ENCODE assay signal across 25 mouse cellular contexts in the genomic region with DNA sequence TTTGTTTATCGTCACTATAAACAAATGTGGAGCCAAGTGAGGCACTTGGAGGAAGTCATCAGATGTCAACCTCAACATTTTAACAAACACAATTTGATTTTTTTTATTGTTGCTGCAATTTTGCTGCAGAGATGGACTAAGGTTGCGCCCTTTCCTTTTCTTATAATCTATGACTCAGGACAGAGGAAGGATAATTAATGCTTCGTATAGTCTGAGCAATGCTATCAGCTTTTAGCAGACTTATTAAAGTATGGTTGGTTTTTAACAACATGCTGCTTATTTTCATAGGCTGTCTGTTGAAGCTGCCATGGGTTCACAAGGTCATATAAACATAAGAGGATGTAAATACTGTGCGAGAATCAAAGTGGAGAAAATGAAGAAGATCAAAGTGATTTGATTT.
A peak's percentile ranks its signal among the peaks of the same experiment; 100 is the strongest.
DNase-seq lines count a peak whose midpoint lies in the region; ATAC-seq and TF ChIP-seq lines count a peak whose summit lies in the region.
"Had no signal": no experiment of that assay in that cellular context is flagged by ENCODE, and none has a peak within 500 bp of the region (broad histone marks: within the 10 kb centered on the region; RNA-seq: fewer than 3 reads in every experiment).

No protein-coding gene starts in this region.

- no peaks in the 10 kb centered on the region for H3K9me3 ChIP-seq in kidney, embryonic 14.5 days (ENCODE audit: control insufficient read depth, low read length)
- no peaks in the 10 kb centered on the region for H3K9me3 ChIP-seq in kidney, postnatal 0 days (replicated peaks; ENCODE audit: low read length)
- no peaks in the 10 kb centered on the region for H3K9me3 ChIP-seq in lung, embryonic 15.5 days
- H3K9me3 ChIP-seq: forebrain, embryonic 10.5 days; forebrain, embryonic 13.5 days; heart, embryonic 10.5 days; heart, embryonic 13.5 days; hindbrain, embryonic 12.5 days had no signal

- no peak overlapping the region for H3K4me2 ChIP-seq in kidney, embryonic 14.5 days (replicated peaks; ENCODE audit: low read depth, low read length)
- no peak overlapping the region for H3K4me2 ChIP-seq in kidney, postnatal 0 days (ENCODE audit: low read length)
- H3K4me2 ChIP-seq in lung, embryonic 15.5 days, result no peak overlapping the region
- H3K4me2 ChIP-seq: forebrain, embryonic 13.5 days; heart, embryonic 13.5 days; hindbrain, embryonic 12.5 days had no signal

- H3K4me1 ChIP-seq in kidney, embryonic 14.5 days (ENCODE audit: control insufficient read depth, insufficient read depth, low read length), result no peaks in the 10 kb centered on the region
- no peaks in the 10 kb centered on the region for H3K4me1 ChIP-seq in kidney, postnatal 0 days (replicated peaks; ENCODE audit: insufficient read depth, low read length)
- peaks cover 4% of the 10 kb centered on the region for H3K4me1 ChIP-seq in lung, embryonic 15.5 days
- H3K4me1 ChIP-seq in lung, adult 2 months (ENCODE audit: control insufficient read depth, insufficient read depth, low read length), result no peaks in the 10 kb centered on the region
- H3K4me1 ChIP-seq: forebrain, embryonic 10.5 days; forebrain, embryonic 13.5 days; heart, embryonic 10.5 days; heart, embryonic 13.5 days; hindbrain, embryonic 12.5 days had no signal

- WGBS in kidney, embryonic 14.5 days, result 65% methylated on average over 4 of the region's 4 CpGs
- WGBS in kidney, postnatal 0 days, result 69% methylated on average over 4 of the region's 4 CpGs
- WGBS in lung, embryonic 15.5 days, result 34% methylated on average over 4 of the region's 4 CpGs
- 45% methylated on average over 4 of the region's 4 CpGs for WGBS in lung, adult 2 months

- no peak overlapping the region for H3K9ac ChIP-seq in kidney, embryonic 14.5 days (ENCODE audit: low read depth, low read length)
- no peak overlapping the region for H3K9ac ChIP-seq in kidney, postnatal 0 days (ENCODE audit: low read depth, low read length)
- no peak overlapping the region for H3K9ac ChIP-seq in lung, embryonic 15.5 days
- H3K9ac ChIP-seq: forebrain, embryonic 13.5 days; heart, embryonic 13.5 days; hindbrain, embryonic 12.5 days had no signal

- no peak for TF ChIP-seq CTCF in kidney, postnatal 0 days (IDR thresholded peaks at IDR 0.05; ENCODE audit: low read depth)
- TF ChIP-seq CTCF in lung, adult 2 months (IDR thresholded peaks at IDR 0.05; ENCODE audit: insufficient read depth, low read length), result no peak

- no peaks in the 10 kb centered on the region for H3K36me3 ChIP-seq in kidney, embryonic 14.5 days (ENCODE audit: control insufficient read depth, insufficient read depth, low read length)
- no peaks in the 10 kb centered on the region for H3K36me3 ChIP-seq in kidney, postnatal 0 days (ENCODE audit: insufficient read depth, low read length)
- no peaks in the 10 kb centered on the region for H3K36me3 ChIP-seq in lung, embryonic 15.5 days
- H3K36me3 ChIP-seq: forebrain, embryonic 10.5 days; heart, embryonic 10.5 days; heart, embryonic 13.5 days; hindbrain, embryonic 12.5 days had no signal

- TF ChIP-seq POLR2A in lung, adult 2 months (IDR thresholded peaks at IDR 0.05; ENCODE audit: borderline replicate concordance, extremely low read depth, low read depth, low read length), result no peak

- peak; percentile 32; the same call in 1 of the 2 replicates for ATAC-seq in kidney, embryonic 14.5 days (ENCODE audit: low FRiP score, low TSS enrichment)
- no peak for ATAC-seq in kidney, postnatal 0 days (replicated peaks; ENCODE audit: low FRiP score, low read depth)
- ATAC-seq in lung, embryonic 15.5 days (ENCODE audit: borderline replicate concordance, extremely low read depth, low FRiP score, low TSS enrichment), result peak; percentile 87; the same call in 1 of the 2 replicates
- ATAC-seq: activated CD4-positive, CD25-positive, alpha-beta regulatory T cell, adult 4 months; forebrain, embryonic 13.5 days; forebrain, embryonic 16.5 days had no signal

- DNase-seq in kidney, adult 18-20 months, result no peak
- DNase-seq in kidney, postnatal 0 days (ENCODE audit: low spot score), result peak; percentile 4
- no peak for DNase-seq in kidney, adult 8-10 months
- no peak for DNase-seq in lung, adult 2 months
- peak; percentile 3 for DNase-seq in lung, postnatal 10 days
- no peak for DNase-seq in lung, postnatal 14 days
- DNase-seq: adrenal gland, adult 8-10 months; adrenal gland, postnatal 25 days; cerebellum, adult 18-20 months; cerebellum, adult 9-10 months; cerebellum, postnatal 14 days; gastrocnemius, postnatal 10 days; gastrocnemius, postnatal 36 days; heart, adult 2 months; heart, postnatal 14 days; heart, postnatal 4 days had no signal

- H3K27me3 ChIP-seq in kidney, embryonic 14.5 days (ENCODE audit: control insufficient read depth, insufficient read depth, low read length), result no peaks in the 10 kb centered on the region
- H3K27me3 ChIP-seq in kidney, postnatal 0 days (ENCODE audit: insufficient read depth, low read length), result no peaks in the 10 kb centered on the region
- H3K27me3 ChIP-seq in lung, embryonic 15.5 days, result no peaks in the 10 kb centered on the region
- H3K27me3 ChIP-seq: forebrain, embryonic 13.5 days; heart, embryonic 13.5 days; hindbrain, embryonic 12.5 days had no signal

- no peak overlapping the region for H3K4me3 ChIP-seq in kidney, embryonic 14.5 days (ENCODE audit: low read length)
- H3K4me3 ChIP-seq in kidney, postnatal 0 days (replicated peaks; ENCODE audit: low read depth, low read length), result no peak overlapping the region
- H3K4me3 ChIP-seq in lung, embryonic 15.5 days, result no peak overlapping the region
- H3K4me3 ChIP-seq in lung, adult 2 months (replicated peaks; ENCODE audit: extremely low read depth, low read depth, low read length), result no peak overlapping the region
- H3K4me3 ChIP-seq: forebrain, embryonic 10.5 days; forebrain, embryonic 13.5 days; heart, adult 2 months; heart, embryonic 10.5 days; heart, embryonic 13.5 days; hindbrain, embryonic 12.5 days had no signal

- H3K27ac ChIP-seq in kidney, embryonic 14.5 days (ENCODE audit: low read depth, low read length), result no peak overlapping the region
- no peak overlapping the region for H3K27ac ChIP-seq in kidney, postnatal 0 days
- H3K27ac ChIP-seq in lung, embryonic 15.5 days, result no peak overlapping the region
- H3K27ac ChIP-seq: forebrain, embryonic 10.5 days; forebrain, embryonic 13.5 days; heart, adult 2 months; heart, embryonic 10.5 days; heart, embryonic 13.5 days; hindbrain, embryonic 12.5 days had no signal

Comparison
In these comparisons a context has a peak if more than half of its experiments do, and no peak if none do; other contexts are left out.
1. DNase-seq: peak in kidney, postnatal 0 days (single experiment) and lung, postnatal 10 days (single experiment); none in kidney, adult 18-20 months (single experiment), kidney, adult 8-10 months (0 of 2), lung, adult 2 months (single experiment) and lung, postnatal 14 days (single experiment).